Mouse (Mus musculus) thymus, postnatal 36 days (tissue): ENCODE measurements around the gene Psmc3ip.

Experiments
- DNase-seq, 2 experiments: peaks; one replicate each; pipeline ENCODE4 v3.0.0; 2022; ENCODE audit warnings: mixed read lengths in 2 of 2

The Psmc3ip gene

GRCm38 (mm10) chr11:101119131-101119760, 24.0 kb upstream of the Psmc3ip start:
- no peak for DNase-seq

GRCm38 (mm10) chr11:101118105-101118504, 22.9 kb upstream of the Psmc3ip start:
- DNase-seq: no peak

GRCm38 (mm10) chr11:101115564-101115963, 20.3 kb upstream of the Psmc3ip start:
- no peak for DNase-seq

- DNase-seq: no peak
Observed at GRCm38 (mm10) chr11:101112186-101112585, 16.9 kb upstream of the Psmc3ip start.

GRCm38 (mm10) chr11:101111178-101111577, 15.9 kb upstream of the Psmc3ip start:
- DNase-seq: no peak

- no peak for DNase-seq
Observed at GRCm38 (mm10) chr11:101110708-101111107, 15.5 kb upstream of the Psmc3ip start.

- DNase-seq: no peak
Observed at GRCm38 (mm10) chr11:101109351-101109750, 14.1 kb upstream of the Psmc3ip start.

- DNase-seq: no peak
Observed at GRCm38 (mm10) chr11:101103011-101103410, 7.8 kb upstream of the Psmc3ip start.

- no peak for DNase-seq
Observed at GRCm38 (mm10) chr11:101098231-101098630, 3.0 kb upstream of the Psmc3ip start.

- DNase-seq: no peak
Observed at GRCm38 (mm10) chr11:101094930-101095313, 314 bp downstream of the Psmc3ip start.

GRCm38 (mm10) chr11:101089931-101090330, 5.3 kb downstream of the Psmc3ip start:
- no peak for DNase-seq

GRCm38 (mm10) chr11:101087682-101088055, 7.6 kb downstream of the Psmc3ip start:
- DNase-seq: no peak

GRCm38 (mm10) chr11:101086756-101087681, 8.2 kb downstream of the Psmc3ip start, which contains the start of gene Mlx:
Gene Mlx, plus strand, starts transcription at chr11:101087277.
- DNase-seq: peak; percentile 86 to 90

- peak in 1 of 2 experiments; percentile 4 for DNase-seq
Observed at GRCm38 (mm10) chr11:101086323-101086674, 8.9 kb downstream of the Psmc3ip start.

GRCm38 (mm10) chr11:101085617-101086322, 9.5 kb downstream of the Psmc3ip start:
- peak in 1 of 2 experiments; percentile 5 for DNase-seq

- peak in 1 of 2 experiments; percentile 12 for DNase-seq
Observed at GRCm38 (mm10) chr11:101084811-101085210, 10.4 kb downstream of the Psmc3ip start.

- DNase-seq: peak in 1 of 2 experiments; percentile 32
Observed at GRCm38 (mm10) chr11:101084246-101084645, 11.0 kb downstream of the Psmc3ip start.

- DNase-seq: no peak
Observed at GRCm38 (mm10) chr11:101083083-101083697, 12.0 kb downstream of the Psmc3ip start.

- DNase-seq: peak; percentile 81 to 84
Observed at GRCm38 (mm10) chr11:101082208-101083082, 12.8 kb downstream of the Psmc3ip start, which contains the start of gene Coasy. Gene Coasy, plus strand, starts transcription at chr11:101082565.

GRCm38 (mm10) chr11:101081659-101082058, 13.6 kb downstream of the Psmc3ip start:
- DNase-seq: no peak

GRCm38 (mm10) chr11:101080421-101080820, 14.8 kb downstream of the Psmc3ip start:
- no peak for DNase-seq

GRCm38 (mm10) chr11:101079746-101080145, 15.5 kb downstream of the Psmc3ip start:
- peak in 1 of 2 experiments; percentile 62 for DNase-seq
